Mouse (Mus musculus): Measurements from ENCODE around the gene Hoxd10. TPM values are rescaled to one million over a fixed set of nuclear protein-coding genes. Genes with fewer than 3 reads are reported as not detected.

The Hoxd10 gene
- polyA plus RNA-seq, 1 experiment from 2014 or later = 51.1 TPM

DNA sequence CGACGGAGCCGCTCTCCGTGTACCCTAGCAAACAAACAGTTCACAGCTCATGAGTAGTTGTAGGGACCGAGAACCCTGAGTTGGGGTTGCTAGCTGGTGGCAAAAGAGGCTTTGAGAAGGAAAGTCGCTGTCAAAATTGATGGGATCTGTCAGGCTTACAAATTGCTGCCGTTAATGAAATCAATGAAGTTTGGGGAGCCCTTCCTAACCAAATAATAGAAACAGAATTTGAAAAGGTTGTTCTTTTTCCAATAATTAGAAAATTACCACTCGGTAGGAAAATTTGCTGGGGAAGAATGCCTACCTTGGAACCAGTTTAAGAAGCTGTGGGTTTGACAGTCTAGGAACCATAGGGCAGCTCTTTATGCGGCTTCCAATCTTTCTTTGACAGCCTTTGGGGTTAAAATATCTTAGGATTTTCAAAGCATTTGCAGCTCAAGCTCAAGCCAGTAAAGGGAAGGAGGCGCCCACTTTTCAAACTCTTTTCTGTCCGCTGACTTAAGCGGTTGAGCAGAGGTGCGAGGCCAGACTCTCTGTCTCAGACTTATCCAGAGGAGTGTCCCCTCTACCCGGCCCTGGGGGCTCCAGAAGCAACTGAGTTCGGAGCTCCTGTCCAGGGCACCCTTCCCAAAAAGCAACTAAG, 33.6 kb upstream of the Hoxd10 start:
- peak overlapping the region; percentile 48 for H3K4me3 ChIP-seq
- DNase-seq (ENCODE audit: low spot score) = no peak
- H3K27me3 ChIP-seq (ENCODE audit: low read depth, poor library complexity, severe bottlenecking) = peaks cover 99% of the 10 kb centered on the region
- H3K9me3 ChIP-seq (replicated peaks) = no peaks in the 10 kb centered on the region
- H3K27ac ChIP-seq = peak overlapping the region; percentile 73
- no peaks in the 10 kb centered on the region for H3K36me3 ChIP-seq
- WGBS = under 1% methylated on average over 15 of the region's 15 CpGs
- peaks cover 49% of the 10 kb centered on the region for H3K4me1 ChIP-seq

DNA sequence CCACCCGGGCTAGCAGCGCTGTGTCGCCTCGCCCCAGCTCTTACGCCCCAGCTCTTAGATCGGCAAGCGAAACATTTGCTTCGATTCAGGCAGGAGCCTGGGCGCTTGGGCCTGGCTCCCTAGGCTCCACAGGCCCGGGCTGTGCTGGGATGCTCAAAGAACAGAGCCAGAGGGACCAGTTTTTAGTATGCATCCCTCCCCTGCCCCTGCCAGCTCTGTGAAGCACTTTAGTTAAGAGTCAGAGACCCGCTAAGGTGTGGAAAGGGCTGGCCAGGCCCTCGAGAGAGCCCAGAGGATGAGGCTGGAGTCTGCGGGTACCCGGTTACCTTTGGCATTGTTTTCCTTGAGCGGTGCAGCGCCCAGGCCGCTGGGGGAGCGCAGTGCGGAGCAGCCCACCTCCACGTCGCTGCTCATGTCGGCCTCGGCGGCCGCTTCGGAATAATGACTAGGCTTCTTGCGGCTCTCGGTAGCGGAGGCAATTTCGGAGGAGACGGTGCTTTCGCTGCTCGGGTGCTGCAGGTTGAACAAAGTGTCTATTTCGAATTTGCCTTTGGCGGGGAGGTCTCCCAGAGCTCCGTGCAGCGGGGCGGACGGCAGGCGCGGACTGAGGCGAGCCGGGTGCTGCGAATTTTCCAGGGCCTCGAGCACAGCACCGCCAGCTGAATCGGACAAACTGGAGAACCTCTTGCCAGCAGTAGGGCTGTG, 32.9 kb upstream of the Hoxd10 start:
- Histone ChIP-seq H3K9me3 (replicated peaks) (no peaks in the 10 kb centered on the region), H3K4me3 (peak overlapping the region; percentile 48), H3K27me3 (ENCODE audit: low read depth, poor library complexity, severe bottlenecking) (peaks cover 100% of the 10 kb centered on the region), H3K36me3 (no peaks in the 10 kb centered on the region), H3K27ac (peak overlapping the region; percentile 73), H3K4me1 (peaks cover 54% of the 10 kb centered on the region)
- DNase-seq (ENCODE audit: low spot score) = peak; percentile 78
- under 1% methylated on average over 47 of the region's 47 CpGs for WGBS

DNA sequence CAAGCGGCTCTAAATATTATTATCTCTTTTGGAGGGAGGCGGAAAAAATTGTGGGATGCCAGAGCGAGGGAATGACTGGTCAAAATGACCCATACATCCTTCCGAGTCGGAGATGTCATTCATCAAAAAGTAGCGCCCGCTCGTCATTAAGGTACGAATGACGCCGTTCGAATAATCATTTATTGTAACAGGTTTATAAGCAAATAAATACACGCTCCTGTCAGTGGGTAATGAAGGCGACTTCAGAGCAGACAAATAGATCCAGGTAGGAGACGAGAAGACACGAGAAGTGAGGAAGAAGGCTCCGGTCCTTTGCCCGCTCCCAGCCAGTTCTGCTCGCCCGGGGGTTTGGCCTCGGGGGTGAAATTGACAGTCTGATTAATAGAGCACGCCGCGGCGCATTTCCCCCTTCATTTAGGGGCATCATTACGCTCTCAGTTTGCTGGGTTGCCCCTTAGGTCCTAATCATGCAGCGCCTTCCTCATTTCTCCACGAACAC, 32.2 kb upstream of the Hoxd10 start, which contains the start of gene Evx2:
Gene Evx2 (minus strand): TSS at position 51 of the 499 bp plus-strand sequence.
- H3K27me3 ChIP-seq (ENCODE audit: low read depth, poor library complexity, severe bottlenecking) = peaks cover 100% of the 10 kb centered on the region
- H3K27ac ChIP-seq = peak within 1 kb of the TSS; percentile 73
- H3K36me3 ChIP-seq = no peaks in the 10 kb centered on the region
- H3K9me3 ChIP-seq (replicated peaks) = no peaks in the 10 kb centered on the region
- under 1% methylated on average over 28 of the region's 28 CpGs for WGBS
- H3K4me1 ChIP-seq = peaks cover 54% of the 10 kb centered on the region
- peak; percentile 65 for DNase-seq (ENCODE audit: low spot score)
- peak within 1 kb of the TSS; percentile 48 for H3K4me3 ChIP-seq

GRCm38 (mm10) chr2:74660421-74661375, 31.0 kb upstream of the Hoxd10 start:
- peak overlapping the region; percentile 56; the same call in 1 of the 2 replicates for H3K27ac ChIP-seq
- no peaks in the 10 kb centered on the region for H3K36me3 ChIP-seq
- no peaks in the 10 kb centered on the region for H3K9me3 ChIP-seq (replicated peaks)
- WGBS = 1% methylated on average over 30 of the region's 30 CpGs
- H3K4me3 ChIP-seq = peak overlapping the region; percentile 48
- peaks cover 44% of the 10 kb centered on the region for H3K4me1 ChIP-seq
- peak; percentile 59 for DNase-seq (ENCODE audit: low spot score)
- H3K27me3 ChIP-seq (ENCODE audit: low read depth, poor library complexity, severe bottlenecking) = peaks cover 100% of the 10 kb centered on the region

DNA sequence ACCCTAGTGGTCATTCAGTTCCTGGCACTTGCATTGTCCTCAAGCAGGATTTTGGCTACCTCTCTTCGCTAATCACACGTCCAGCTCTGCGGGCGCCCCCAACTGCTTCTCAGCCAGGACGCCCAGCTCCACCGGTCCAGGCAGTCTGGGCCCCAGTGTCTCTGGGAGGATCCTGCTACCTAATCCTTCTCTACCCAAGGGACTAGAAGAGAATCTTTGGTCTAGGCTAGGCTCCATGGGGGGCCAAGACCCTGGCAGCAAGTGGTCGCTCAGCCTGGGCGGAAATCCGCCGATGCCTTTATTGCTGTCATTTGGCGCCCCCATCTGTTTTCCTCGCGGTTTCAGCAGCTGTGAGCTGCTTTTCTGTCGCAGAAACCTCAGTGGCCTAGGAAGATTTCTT, 30.0 kb upstream of the Hoxd10 start:
- no peaks in the 10 kb centered on the region for H3K9me3 ChIP-seq (replicated peaks)
- H3K27ac ChIP-seq = no peak overlapping the region; the same call in 1 of the 2 replicates
- H3K27me3 ChIP-seq (ENCODE audit: low read depth, poor library complexity, severe bottlenecking) = peaks cover 100% of the 10 kb centered on the region
- H3K4me1 ChIP-seq = peaks cover 37% of the 10 kb centered on the region
- H3K4me3 ChIP-seq = peak overlapping the region; percentile 28; the same call in 1 of the 2 replicates
- WGBS = under 1% methylated on average over 14 of the region's 14 CpGs
- peak; percentile 87 for DNase-seq (ENCODE audit: low spot score)
- H3K36me3 ChIP-seq = no peaks in the 10 kb centered on the region

GRCm38 (mm10) chr2:74663291-74663925, 28.3 kb upstream of the Hoxd10 start:
- H3K9me3 ChIP-seq (replicated peaks) = no peaks in the 10 kb centered on the region
- DNase-seq (ENCODE audit: low spot score) = peak; percentile 77
- H3K4me1 ChIP-seq = peaks cover 41% of the 10 kb centered on the region
- WGBS = 4% methylated on average over 18 of the region's 18 CpGs
- H3K27ac ChIP-seq = no peak overlapping the region
- H3K27me3 ChIP-seq (ENCODE audit: low read depth, poor library complexity, severe bottlenecking) = peaks cover 100% of the 10 kb centered on the region
- H3K36me3 ChIP-seq = no peaks in the 10 kb centered on the region
- peak overlapping the region; percentile 22; the same call in 1 of the 2 replicates for H3K4me3 ChIP-seq

- Histone ChIP-seq H3K36me3 (no peaks in the 10 kb centered on the region), H3K4me3 (peak overlapping the region; percentile 21; the same call in 1 of the 2 replicates), H3K4me1 (peaks cover 45% of the 10 kb centered on the region), H3K27me3 (ENCODE audit: low read depth, poor library complexity, severe bottlenecking) (peaks cover 100% of the 10 kb centered on the region), H3K9me3 (replicated peaks) (no peaks in the 10 kb centered on the region), H3K27ac (no peak overlapping the region)
- WGBS = 3% methylated on average over 7 of the region's 7 CpGs
- peak; percentile 44 for DNase-seq (ENCODE audit: low spot score)
Observed at GRCm38 (mm10) chr2:74666411-74666810, 25.3 kb upstream of the Hoxd10 start.

GRCm38 (mm10) chr2:74667191-74667841, 24.4 kb upstream of the Hoxd10 start:
- no peaks in the 10 kb centered on the region for H3K36me3 ChIP-seq
- 1% methylated on average over 36 of the region's 36 CpGs for WGBS
- peak overlapping the region; percentile 80 for H3K4me3 ChIP-seq
- H3K27me3 ChIP-seq (ENCODE audit: low read depth, poor library complexity, severe bottlenecking) = peaks cover 100% of the 10 kb centered on the region
- H3K27ac ChIP-seq = peak overlapping the region; percentile 90
- H3K4me1 ChIP-seq = peaks cover 48% of the 10 kb centered on the region
- H3K9me3 ChIP-seq (replicated peaks) = no peaks in the 10 kb centered on the region
- peak; percentile 76 for DNase-seq (ENCODE audit: low spot score)

GRCm38 (mm10) chr2:74667842-74668357, 23.8 kb upstream of the Hoxd10 start, which contains the start of gene Hoxd13:
Gene Hoxd13, plus strand, starts transcription at chr2:74668310.
- WGBS = under 1% methylated on average over 41 of the region's 51 CpGs
- Histone ChIP-seq H3K4me3 (peak within 1 kb of the TSS; percentile 80), H3K27ac (peak within 1 kb of the TSS; percentile 90), H3K9me3 (replicated peaks) (no peaks in the 10 kb centered on the region), H3K27me3 (ENCODE audit: low read depth, poor library complexity, severe bottlenecking) (peaks cover 100% of the 10 kb centered on the region), H3K36me3 (no peaks in the 10 kb centered on the region), H3K4me1 (peaks cover 53% of the 10 kb centered on the region)
- DNase-seq (ENCODE audit: low spot score) = peak; percentile 78

GRCm38 (mm10) chr2:74668370-74669229, 23.1 kb upstream of the Hoxd10 start:
- Histone ChIP-seq H3K27me3 (ENCODE audit: low read depth, poor library complexity, severe bottlenecking) (peaks cover 100% of the 10 kb centered on the region), H3K9me3 (replicated peaks) (no peaks in the 10 kb centered on the region), H3K4me1 (peaks cover 55% of the 10 kb centered on the region), H3K4me3 (peak overlapping the region; percentile 80), H3K36me3 (no peaks in the 10 kb centered on the region), H3K27ac (peak overlapping the region; percentile 90)
- no peak for DNase-seq (ENCODE audit: low spot score)
- WGBS = under 1% methylated on average over 74 of the region's 74 CpGs

DNA sequence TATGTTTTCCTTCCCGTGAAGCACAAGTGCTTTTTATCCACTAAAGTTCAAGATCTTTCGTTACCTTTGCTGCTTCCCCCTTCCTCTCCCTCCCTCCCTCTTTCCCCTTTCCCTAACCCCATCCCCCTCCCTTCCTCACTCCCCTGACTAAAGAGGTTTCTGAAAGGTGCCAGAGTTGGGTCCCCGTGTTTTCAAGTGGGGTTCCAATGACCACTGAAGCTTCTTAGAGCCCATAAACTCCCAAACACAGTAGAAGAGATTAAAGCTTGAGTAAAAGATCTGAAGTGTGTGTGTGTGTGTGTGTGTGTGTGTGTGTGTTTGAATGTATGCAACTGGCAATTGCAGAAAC, 22.5 kb upstream of the Hoxd10 start:
- peaks cover 100% of the 10 kb centered on the region for H3K27me3 ChIP-seq (ENCODE audit: low read depth, poor library complexity, severe bottlenecking)
- H3K4me1 ChIP-seq = peaks cover 60% of the 10 kb centered on the region
- peak overlapping the region; percentile 80 for H3K4me3 ChIP-seq
- H3K27ac ChIP-seq = peak overlapping the region; percentile 90
- H3K36me3 ChIP-seq = no peaks in the 10 kb centered on the region
- under 1% methylated on average over 3 of the region's 3 CpGs for WGBS
- peak; percentile 47 for DNase-seq (ENCODE audit: low spot score)
- no peaks in the 10 kb centered on the region for H3K9me3 ChIP-seq (replicated peaks)

All from limb, embryonic 10.5 days (tissue).